Mouse (Mus musculus) spleen, postnatal 0 days (tissue): ENCODE data around the gene Olfr418. TPM values are rescaled to one million over a fixed set of nuclear protein-coding genes. Genes with fewer than 3 reads are reported as not detected.

Source experiments
- polyA plus RNA-seq: library from polyadenylated mRNA; unstranded; fragments of >200 nt; fragmentation: Nextera tagmentation; extraction: Ambion mirVana; gene quantifications from 2 replicates; pipeline ENCODE4 v1.2.1, GENCODE M21; 2015

Gene Olfr418
- not detected in 2 replicates for polyA plus RNA-seq

DNA sequence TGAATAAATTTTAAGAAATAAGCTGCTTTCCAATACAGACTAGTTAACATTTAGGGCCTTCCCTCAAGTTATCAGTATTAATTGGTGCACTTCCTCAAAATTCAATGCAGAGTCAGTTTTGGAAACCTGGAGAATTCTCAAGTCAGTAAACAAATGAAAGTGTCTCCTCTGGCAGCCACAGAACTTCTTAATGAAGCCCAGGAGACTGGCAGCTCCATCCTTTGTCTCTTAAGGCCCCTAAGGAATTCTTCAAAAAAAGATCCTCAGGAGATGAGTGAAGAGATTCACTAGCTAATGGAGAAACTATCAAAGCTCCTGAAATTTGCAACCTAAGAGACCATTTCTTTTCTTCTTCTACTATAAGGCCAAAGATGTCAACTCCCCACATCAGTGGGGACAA, at the start of gene Olfr418:
Gene Olfr418, plus strand, starts transcription at position 301 of the 400 bp plus-strand sequence.

DNA sequence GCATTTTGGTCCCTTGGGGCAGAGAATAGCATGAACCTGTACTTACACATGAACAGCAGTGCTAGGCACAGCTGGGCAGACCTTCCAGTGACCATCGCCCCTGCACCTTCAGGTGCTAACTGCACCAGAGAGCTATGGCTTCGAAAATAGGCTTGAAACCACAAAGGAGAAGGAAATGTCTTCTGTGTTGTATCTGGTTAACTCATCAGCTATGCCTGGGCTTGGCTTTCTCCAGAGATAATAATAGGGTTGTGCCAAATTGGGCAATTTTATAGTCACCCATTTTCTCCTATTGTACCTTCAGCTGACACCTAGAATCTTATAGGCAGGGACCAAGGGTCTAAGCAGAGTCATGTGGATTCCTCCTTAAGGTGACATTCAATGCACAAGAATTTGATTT, 38.7 kb upstream of the Olfr418 start, which contains the start of gene Fcer1a:
Gene Fcer1a, minus strand, starts transcription at position 134 of the 400 bp plus-strand sequence.

GRCm38 (mm10) chr1:173277677-173278076, 11.9 kb downstream of the Olfr418 start, which contains the start of gene Mptx2:
Gene Mptx2, minus strand, starts transcription at chr1:173277777.

Other genes with a start within 250 kb of the Olfr418 start
- gene Olfr1408, start 128.6 kb upstream of the Olfr418 start, polyA plus RNA-seq, result not detected in 2 replicates
- not detected in 2 replicates for gene Olfr1406, start 75.4 kb upstream of the Olfr418 start, polyA plus RNA-seq
- not detected in 2 replicates for gene Olfr218, start 68.2 kb upstream of the Olfr418 start, polyA plus RNA-seq
- gene Olfr1404, start 53.6 kb upstream of the Olfr418 start, polyA plus RNA-seq, result not detected in 2 replicates
- gene Fcer1a, start 38.8 kb upstream of the Olfr418 start, polyA plus RNA-seq, result 4.6 and 5.0 TPM in 2 replicates
- gene Mptx2, start 11.8 kb downstream of the Olfr418 start, polyA plus RNA-seq, result not detected in 2 replicates
- gene Ackr1, start 67.7 kb downstream of the Olfr418 start, polyA plus RNA-seq, result 35.1 and 49.6 TPM in 2 replicates
- 7.7 and 9.0 TPM in 2 replicates for gene Aim2, start 84.9 kb downstream of the Olfr418 start, polyA plus RNA-seq
- gene Cadm3, start 101.7 kb downstream of the Olfr418 start, polyA plus RNA-seq, result 1.6 TPM in 2 replicates
- gene Ifi206, start 225.0 kb downstream of the Olfr418 start, polyA plus RNA-seq, result 0.48 and 0.97 TPM in 2 replicates